Mouse (Mus musculus): Measurements from ENCODE around the gene Padi4. TPM values are rescaled to one million over a fixed set of nuclear protein-coding genes. Genes with fewer than 3 reads are reported as not detected.
A peak's percentile ranks its signal among the peaks of the same experiment; 100 is the strongest.

Gene Padi4
- total RNA-seq (2022): 1 to 10 TPM in 1 of 4 experiments, under 1 TPM in 3; 0.27 to 1.1 (median 0.35) TPM

GRCm38 (mm10) chr4:140774025-140774800 lies at the start of gene Padi4:
TSS of gene Padi4 (minus strand) at chr4:140774236.
- no peak for DNase-seq

- DNase-seq: peak; percentile 45
Observed at GRCm38 (mm10) chr4:140821988-140822387, 48.0 kb upstream of the Padi4 start.

GRCm38 (mm10) chr4:140817413-140817812 lies 43.4 kb upstream of the Padi4 start:
- no peak for DNase-seq

- DNase-seq: peak; percentile 23
Observed at GRCm38 (mm10) chr4:140815996-140816917, 42.2 kb upstream of the Padi4 start.

GRCm38 (mm10) chr4:140815496-140815895 lies 41.5 kb upstream of the Padi4 start:
- DNase-seq: no peak

GRCm38 (mm10) chr4:140814241-140815225 lies 40.5 kb upstream of the Padi4 start:
- no peak for DNase-seq

GRCm38 (mm10) chr4:140813358-140814185 lies 39.5 kb upstream of the Padi4 start:
- no peak for DNase-seq

- no peak for DNase-seq
Observed at GRCm38 (mm10) chr4:140812609-140813008, 38.6 kb upstream of the Padi4 start.

GRCm38 (mm10) chr4:140812191-140812590 lies 38.2 kb upstream of the Padi4 start:
- no peak for DNase-seq

- DNase-seq: no peak
Observed at GRCm38 (mm10) chr4:140810458-140811260, 36.6 kb upstream of the Padi4 start, which contains the start of gene Padi3. TSS of gene Padi3 (minus strand) at chr4:140810648.

GRCm38 (mm10) chr4:140809118-140809517 lies 35.1 kb upstream of the Padi4 start:
- no peak for DNase-seq

- DNase-seq: no peak
Observed at GRCm38 (mm10) chr4:140804601-140805000, 30.6 kb upstream of the Padi4 start.

- no peak for DNase-seq
Observed at GRCm38 (mm10) chr4:140801364-140801763, 27.3 kb upstream of the Padi4 start.

- DNase-seq: peak; percentile 20
Observed at GRCm38 (mm10) chr4:140796786-140797185, 22.8 kb upstream of the Padi4 start.

- no peak for DNase-seq
Observed at GRCm38 (mm10) chr4:140794678-140795077, 20.6 kb upstream of the Padi4 start.

- no peak for DNase-seq
Observed at GRCm38 (mm10) chr4:140793795-140794194, 19.8 kb upstream of the Padi4 start.

- DNase-seq: no peak
Observed at GRCm38 (mm10) chr4:140792584-140792983, 18.5 kb upstream of the Padi4 start.

GRCm38 (mm10) chr4:140791071-140791470 lies 17.0 kb upstream of the Padi4 start:
- no peak for DNase-seq

GRCm38 (mm10) chr4:140789983-140790382 lies 15.9 kb upstream of the Padi4 start:
- DNase-seq: no peak

- DNase-seq: peak; percentile 26
Observed at GRCm38 (mm10) chr4:140788983-140789382, 14.9 kb upstream of the Padi4 start.

All from adrenal gland, adult 8-10 months (tissue).